Mouse (Mus musculus): ENCODE data around the gene Olfr38.

Gene Olfr38

GRCm38 (mm10) chr6:42756104-42756503 lies at the start of gene Olfr38:
Olfr38 (plus strand) TSS chr6:42756404.
- DNase-seq (ENCODE audit: low spot score): no peak

- peak; percentile 90 for DNase-seq (ENCODE audit: low spot score)
Observed at GRCm38 (mm10) chr6:42709291-42710211, 46.7 kb upstream of the Olfr38 start, which contains the start of gene Tcaf1. Tcaf1 (minus strand) TSS chr6:42710088.

GRCm38 (mm10) chr6:42714668-42715067 lies 41.5 kb upstream of the Olfr38 start:
- DNase-seq (ENCODE audit: low spot score): no peak

GRCm38 (mm10) chr6:42717973-42718372 lies 38.2 kb upstream of the Olfr38 start:
- no peak for DNase-seq (ENCODE audit: low spot score)

- DNase-seq (ENCODE audit: low spot score): no peak
Observed at GRCm38 (mm10) chr6:42739071-42739470, 17.1 kb upstream of the Olfr38 start, which contains the start of gene Olfr453. Olfr453 (plus strand) TSS chr6:42739371.

- no peak for DNase-seq (ENCODE audit: low spot score)
Observed at GRCm38 (mm10) chr6:42742303-42742702, 13.9 kb upstream of the Olfr38 start.

GRCm38 (mm10) chr6:42747846-42748245 lies 8.4 kb upstream of the Olfr38 start:
- DNase-seq (ENCODE audit: low spot score): no peak

GRCm38 (mm10) chr6:42777066-42777465 lies 20.9 kb downstream of the Olfr38 start:
- no peak for DNase-seq (ENCODE audit: low spot score)

- DNase-seq (ENCODE audit: low spot score): no peak
Observed at GRCm38 (mm10) chr6:42784793-42785192, 28.6 kb downstream of the Olfr38 start, which contains the start of gene Olfr452. Olfr452 (plus strand) TSS chr6:42785093.

- no peak for DNase-seq (ENCODE audit: low spot score)
Observed at GRCm38 (mm10) chr6:42790247-42790948, 34.2 kb downstream of the Olfr38 start.

- DNase-seq (ENCODE audit: low spot score): peak; percentile 22
Observed at GRCm38 (mm10) chr6:42790949-42791556, 34.8 kb downstream of the Olfr38 start.

GRCm38 (mm10) chr6:42794982-42795381 lies 38.8 kb downstream of the Olfr38 start:
- no peak for DNase-seq (ENCODE audit: low spot score)

GRCm38 (mm10) chr6:42811639-42812038 lies 55.4 kb downstream of the Olfr38 start, which contains the start of gene Olfr450:
Olfr450 (plus strand) TSS chr6:42811939.
- no peak for DNase-seq (ENCODE audit: low spot score)

Measured in left cerebral cortex, adult 11 months (tissue).